Mouse (Mus musculus): ENCODE data around the gene Mbtps2. TPM values are rescaled to one million over a fixed set of nuclear protein-coding genes. Genes with fewer than 3 reads are reported as not detected.

The Mbtps2 gene
- total and polyA plus RNA-seq, 3 experiments = 7.0 to 209 (median 31.8) TPM

GRCm38 (mm10) chrX:157612894-157613293 lies 14.4 kb upstream of the Mbtps2 start:
- H3K4me3 ChIP-seq (ENCODE audit: control insufficient read depth in 1 of 2, insufficient read depth in 1 of 2, low read depth in 2 of 2, low read length in 2 of 2) = no peak overlapping the region
- no peak for DNase-seq (ENCODE audit: low read depth, low spot score)
- no peaks in the 10 kb centered on the region for H3K27me3 ChIP-seq (ENCODE audit: control insufficient read depth in 1 of 2, insufficient read depth in 2 of 2, low read length in 2 of 2)
- no peaks in the 10 kb centered on the region for H3K79me2 ChIP-seq (ENCODE audit: control insufficient read depth, insufficient read depth, low read length, poor library complexity)
- H3K27ac ChIP-seq (ENCODE audit: control insufficient read depth, low read depth, low read length) = no peak overlapping the region
- no peak for TF ChIP-seq POLR2AphosphoS5 (IDR thresholded peaks at IDR 0.05; ENCODE audit: borderline replicate concordance, low read depth, low read length)
- no peak for TF ChIP-seq RAD21 (IDR thresholded peaks at IDR 0.05; ENCODE audit: low read depth, low read length)
- no peak for TF ChIP-seq SIN3A (IDR thresholded peaks at IDR 0.05; ENCODE audit: low read length)
- no peak for TF ChIP-seq MAX (IDR thresholded peaks at IDR 0.05; ENCODE audit: low read length)
- TF ChIP-seq NELFE (IDR thresholded peaks at IDR 0.05; ENCODE audit: low read depth, low read length) = no peak
- TF ChIP-seq MAFK (IDR thresholded peaks at IDR 0.05; ENCODE audit: borderline replicate concordance, low read depth, low read length) = no peak
- TF ChIP-seq MAZ (IDR thresholded peaks at IDR 0.05; ENCODE audit: low read depth, low read length) = no peak
- H3K9ac ChIP-seq (ENCODE audit: control insufficient read depth, low read depth, low read length, poor library complexity, severe bottlenecking) = no peak overlapping the region
- no peaks in the 10 kb centered on the region for H3K36me3 ChIP-seq (ENCODE audit: control insufficient read depth in 1 of 2, insufficient read depth in 2 of 2, low read length in 2 of 2)
- no peaks in the 10 kb centered on the region for H3K9me3 ChIP-seq (replicated peaks; ENCODE audit: insufficient read depth, low read length)
- no peaks in the 10 kb centered on the region for H3K4me1 ChIP-seq (ENCODE audit: control insufficient read depth in 1 of 2, insufficient read depth in 2 of 2, low read length in 2 of 2)

GRCm38 (mm10) chrX:157601450-157601849 lies 2.9 kb upstream of the Mbtps2 start:
- H3K9me3 ChIP-seq (replicated peaks; ENCODE audit: insufficient read depth, low read length) = no peaks in the 10 kb centered on the region
- peak; percentile 18 for DNase-seq (ENCODE audit: low read depth, low spot score)
- H3K9ac ChIP-seq (ENCODE audit: control insufficient read depth, low read depth, low read length, poor library complexity, severe bottlenecking) = no peak overlapping the region
- H3K27me3 ChIP-seq (ENCODE audit: control insufficient read depth in 1 of 2, insufficient read depth in 2 of 2, low read length in 2 of 2) = no peaks in the 10 kb centered on the region
- H3K4me3 ChIP-seq (ENCODE audit: control insufficient read depth in 1 of 2, insufficient read depth in 1 of 2, low read depth in 2 of 2, low read length in 2 of 2) = no peak overlapping the region
- peaks cover 0 to 16% of the 10 kb centered on the region in 2 experiments; a peak in 2 of 4 replicates for H3K36me3 ChIP-seq (ENCODE audit: control insufficient read depth in 1 of 2, insufficient read depth in 2 of 2, low read length in 2 of 2)
- peaks cover 6% of the 10 kb centered on the region; the same call in 1 of the 2 replicates for H3K79me2 ChIP-seq (ENCODE audit: control insufficient read depth, insufficient read depth, low read length, poor library complexity)
- peaks cover 7 to 9% of the 10 kb centered on the region in 2 experiments for H3K4me1 ChIP-seq (ENCODE audit: control insufficient read depth in 1 of 2, insufficient read depth in 2 of 2, low read length in 2 of 2)
- H3K27ac ChIP-seq (ENCODE audit: control insufficient read depth, low read depth, low read length) = no peak overlapping the region
- TF ChIP-seq UBTF (IDR thresholded peaks at IDR 0.05; ENCODE audit: borderline replicate concordance, insufficient read depth, low read depth, low read length) = no peak
- TF ChIP-seq CTCF (IDR thresholded peaks at IDR 0.05 in 2 of 3, conservative IDR thresholded peaks at IDR 0.05 in 1 of 3; ENCODE audit: control insufficient read depth in 1 of 3, insufficient read depth in 1 of 3, low read depth in 2 of 3, low read length in 3 of 3, poor library complexity in 1 of 3, severe bottlenecking in 1 of 3) = peak in 2 of 3 experiments; percentile 2 to 28; a peak in 2 of 6 replicates
- no peak for TF ChIP-seq ETS1 (IDR thresholded peaks at IDR 0.05; ENCODE audit: low read depth, low read length)
- peak; percentile 24 for TF ChIP-seq SMC3 (IDR thresholded peaks at IDR 0.05; ENCODE audit: low read depth, low read length)
- TF ChIP-seq MXI1 (IDR thresholded peaks at IDR 0.05; ENCODE audit: low read depth, low read length) = no peak
- TF ChIP-seq NRF1 (IDR thresholded peaks at IDR 0.05; ENCODE audit: insufficient read depth, low read depth, low read length, poor library complexity, severe bottlenecking) = no peak

DNA sequence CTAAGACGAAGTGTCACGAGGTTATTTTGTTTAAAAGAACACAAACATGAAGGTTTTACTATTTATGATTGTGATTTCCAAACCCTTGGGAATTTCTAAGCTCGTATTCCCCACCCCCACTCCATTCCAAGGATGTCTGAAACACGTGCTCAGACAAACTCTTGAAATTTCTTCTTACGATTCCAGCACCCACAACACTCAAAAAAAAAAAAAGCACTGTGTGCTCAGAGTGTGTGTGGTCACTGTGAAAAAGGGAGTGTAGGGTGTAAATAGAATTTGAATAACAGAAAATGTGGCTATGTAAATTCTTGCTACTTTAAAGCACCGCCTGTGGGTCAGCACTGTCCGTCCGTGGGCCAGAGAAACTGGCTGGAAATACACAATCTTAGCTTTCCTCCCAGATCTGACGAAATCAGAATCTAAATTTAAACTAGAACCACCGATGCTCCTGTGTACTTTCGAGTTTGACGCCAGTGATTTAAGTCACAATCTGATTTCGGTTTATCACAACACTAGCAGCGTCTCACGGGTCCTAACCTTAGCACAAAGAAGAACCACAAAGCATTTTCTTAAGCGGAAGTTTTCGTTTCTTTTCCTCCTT lies 830 bp downstream of the Mbtps2 start:
- peak overlapping the region; percentile 94 for H3K9ac ChIP-seq (ENCODE audit: control insufficient read depth, low read depth, low read length, poor library complexity, severe bottlenecking)
- DNase-seq (ENCODE audit: low read depth, low spot score) = peak; percentile 72
- H3K27me3 ChIP-seq (ENCODE audit: control insufficient read depth in 1 of 2, insufficient read depth in 2 of 2, low read length in 2 of 2) = no peaks in the 10 kb centered on the region
- H3K4me3 ChIP-seq (ENCODE audit: control insufficient read depth in 1 of 2, insufficient read depth in 1 of 2, low read depth in 2 of 2, low read length in 2 of 2) = peak overlapping the region; percentile 92 to 97
- H3K9me3 ChIP-seq (replicated peaks; ENCODE audit: insufficient read depth, low read length) = no peaks in the 10 kb centered on the region
- peak overlapping the region; percentile 79 for H3K27ac ChIP-seq (ENCODE audit: control insufficient read depth, low read depth, low read length)
- peaks cover 11% of the 10 kb centered on the region in 2 experiments for H3K4me1 ChIP-seq (ENCODE audit: control insufficient read depth in 1 of 2, insufficient read depth in 2 of 2, low read length in 2 of 2)
- peaks cover 17% of the 10 kb centered on the region for H3K79me2 ChIP-seq (ENCODE audit: control insufficient read depth, insufficient read depth, low read length, poor library complexity)
- peaks cover 0 to 20% of the 10 kb centered on the region in 2 experiments; a peak in 3 of 4 replicates for H3K36me3 ChIP-seq (ENCODE audit: control insufficient read depth in 1 of 2, insufficient read depth in 2 of 2, low read length in 2 of 2)
- TF ChIP-seq POLR2AphosphoS2 (IDR thresholded peaks at IDR 0.05; ENCODE audit: low read length) = no peak
- no peak for TF ChIP-seq E2F4 (IDR thresholded peaks at IDR 0.05; ENCODE audit: borderline replicate concordance, low read depth, low read length)
- TF ChIP-seq HCFC1 (IDR thresholded peaks at IDR 0.05; ENCODE audit: low read depth, low read length) = no peak
- TF ChIP-seq TCF12 (IDR thresholded peaks at IDR 0.05; ENCODE audit: low read depth, low read length) = peak; percentile 32; the same call in 1 of the 2 replicates
- TF ChIP-seq ZC3H11A (IDR thresholded peaks at IDR 0.05; ENCODE audit: low read depth, low read length) = no peak
- TF ChIP-seq CHD1 (IDR thresholded peaks at IDR 0.05; ENCODE audit: low read depth, low read length) = no peak
- TF ChIP-seq EP300 (IDR thresholded peaks at IDR 0.05; ENCODE audit: low read depth in 1 of 2, low read length in 2 of 2) = peak in 1 of 2 experiments; percentile 8; a peak in 1 of 4 replicates
- 0 out of 2 replicates have a peak, but pooled peaks have one; percentile 17 for TF ChIP-seq ZNF384 (IDR thresholded peaks at IDR 0.05; ENCODE audit: low read depth, low read length)
- no peak for TF ChIP-seq KAT2A (conservative IDR thresholded peaks at IDR 0.05; ENCODE audit: low read depth, low read length)
- TF ChIP-seq MXI1 (IDR thresholded peaks at IDR 0.05; ENCODE audit: low read depth, low read length) = no peak
- TF ChIP-seq GABPA (IDR thresholded peaks at IDR 0.05; ENCODE audit: low read depth, low read length) = no peak
- TF ChIP-seq MEF2A (IDR thresholded peaks at IDR 0.05; ENCODE audit: extremely low read depth, insufficient replicate concordance, low read depth, low read length, poor library complexity, severe bottlenecking) = no peak
- TF ChIP-seq MAFK (IDR thresholded peaks at IDR 0.05; ENCODE audit: borderline replicate concordance, low read depth, low read length) = no peak
- no peak for TF ChIP-seq NELFE (IDR thresholded peaks at IDR 0.05; ENCODE audit: low read depth, low read length)
